Mouse (Mus musculus) forebrain, embryonic 15.5 days (tissue): ENCODE data around the gene Cpn1. TPM values are rescaled to one million over a fixed set of nuclear protein-coding genes. Genes with fewer than 3 reads are reported as not detected.

Source experiments
- ATAC-seq: fragments of 200-750 bp; cut with Nextera tagmentation; replicated peaks from 2 replicates; pipeline ENCODE4 v1.8.0; 2017; ENCODE audit warnings: mild to moderate bottlenecking, moderate TSS enrichment, moderate library complexity
- H3K27ac ChIP-seq: fragments of 300-500 bp; sonication (generic); replicated peaks from 2 replicates; pipeline ENCODE4 v1.5.1; 2015; ENCODE audit warnings: mild to moderate bottlenecking, inconsistent platforms
- H3K27me3 ChIP-seq: fragments of 300-500 bp; sonication (generic); 2 replicates; pipeline ENCODE4 v1.6.1; 2015; ENCODE audit warnings: inconsistent platforms
- H3K36me3 ChIP-seq: fragments of 300-500 bp; sonication (generic); 2 replicates; pipeline ENCODE4 v1.6.1; 2015; ENCODE audit warnings: mild to moderate bottlenecking, inconsistent platforms
- H3K4me1 ChIP-seq: fragments of 300-500 bp; sonication (generic); 2 replicates; pipeline ENCODE4 v1.6.1; 2015; ENCODE audit warnings: inconsistent platforms
- H3K4me2 ChIP-seq: fragments of 300-500 bp; sonication (generic); replicated peaks from 2 replicates; pipeline ENCODE4 v1.6.1; 2015; ENCODE audit warnings: mild to moderate bottlenecking, inconsistent platforms
- H3K4me3 ChIP-seq: fragments of 300-500 bp; sonication (generic); 2 replicates; pipeline ENCODE4 v1.5.1; 2015; ENCODE audit warnings: mild to moderate bottlenecking, inconsistent platforms
- H3K9ac ChIP-seq: fragments of 300-500 bp; sonication (generic); replicated peaks from 2 replicates; pipeline ENCODE4 v1.6.1; 2015; ENCODE audit warnings: mild to moderate bottlenecking, inconsistent platforms
- H3K9me3 ChIP-seq: fragments of 300-500 bp; sonication (generic); 2 replicates; pipeline ENCODE4 v1.6.1; 2016; ENCODE audit warnings: inconsistent platforms
- WGBS: fragments of 180-500 bp; shearing (Covaris S2); methylation state at CpG from one replicate; pipeline ENCODE4 v1.1.7; 2015; ENCODE audit warnings: mixed read lengths; 5-methylcytosine and 5-hydroxymethylcytosine counted together
- polyA plus RNA-seq: library from polyadenylated mRNA; unstranded; fragments of >200 nt; fragmentation: Nextera tagmentation; extraction: Ambion mirVana; gene quantifications from 2 replicates; pipeline ENCODE4 v1.2.1, GENCODE M21; 2015

Gene Cpn1
- polyA plus RNA-seq: 0.36 and 0.38 TPM in 2 replicates

GRCm38 (mm10) chr19:43986069-43986794 lies at the start of gene Cpn1:
Gene Cpn1 (minus strand): TSS chr19:43986556.
- Histone ChIP-seq H3K4me3 (no peak within 1 kb of the TSS), H3K9ac (no peak within 1 kb of the TSS), H3K27me3 (no peaks in the 10 kb centered on the region), H3K4me1 (peaks cover 6% of the 10 kb centered on the region), H3K27ac (no peak within 1 kb of the TSS), H3K4me2 (peak within 1 kb of the TSS; percentile 22; the same call in 1 of the 2 replicates), H3K36me3 (no peaks in the 10 kb centered on the region), H3K9me3 (no peaks in the 10 kb centered on the region)
- ATAC-seq: no peak
- WGBS: 16% methylated on average over 30 of the region's 30 CpGs

- ATAC-seq: no peak
- 93% methylated on average over 5 of the region's 5 CpGs for WGBS
These were observed 47.0 kb upstream of the Cpn1 start for GRCm38 (mm10) chr19:44033396-44033795.

GRCm38 (mm10) chr19:44032046-44032744 lies 45.8 kb upstream of the Cpn1 start:
- WGBS: 93% methylated on average over 11 of the region's 11 CpGs
- Histone ChIP-seq H3K27ac (no peak overlapping the region), H3K9ac (no peak overlapping the region), H3K4me1 (no peaks in the 10 kb centered on the region), H3K36me3 (peaks cover 18% of the 10 kb centered on the region), H3K9me3 (no peaks in the 10 kb centered on the region), H3K27me3 (no peaks in the 10 kb centered on the region), H3K4me2 (no peak overlapping the region), H3K4me3 (no peak overlapping the region)
- no peak for ATAC-seq

More at GRCm38 (mm10) chr19:44033396-44033795, 47.0 kb upstream of the Cpn1 start:
- Histone ChIP-seq H3K4me1 (no peaks in the 10 kb centered on the region), H3K4me3 (no peak overlapping the region), H3K27ac (no peak overlapping the region), H3K36me3 (peaks cover 27% of the 10 kb centered on the region), H3K4me2 (no peak overlapping the region), H3K9ac (no peak overlapping the region), H3K27me3 (no peaks in the 10 kb centered on the region), H3K9me3 (no peaks in the 10 kb centered on the region)

- Histone ChIP-seq H3K9ac (no peak overlapping the region), H3K9me3 (no peaks in the 10 kb centered on the region), H3K36me3 (no peaks in the 10 kb centered on the region), H3K4me2 (no peak overlapping the region), H3K27me3 (no peaks in the 10 kb centered on the region), H3K4me3 (no peak overlapping the region), H3K27ac (no peak overlapping the region), H3K4me1 (no peaks in the 10 kb centered on the region)
- ATAC-seq: no peak
- 93% methylated on average over 5 of the region's 5 CpGs for WGBS
These were observed 43.7 kb upstream of the Cpn1 start for GRCm38 (mm10) chr19:44030024-44030423.

GRCm38 (mm10) chr19:44028972-44029371 lies 42.6 kb upstream of the Cpn1 start, which contains the start of gene Cyp2c23:
Gene Cyp2c23 (minus strand): TSS chr19:44029208.
- 70% methylated on average over 8 of the region's 8 CpGs for WGBS
- Histone ChIP-seq H3K4me1 (no peaks in the 10 kb centered on the region), H3K36me3 (no peaks in the 10 kb centered on the region), H3K4me2 (no peak within 1 kb of the TSS), H3K27me3 (no peaks in the 10 kb centered on the region), H3K9ac (no peak within 1 kb of the TSS), H3K9me3 (no peaks in the 10 kb centered on the region), H3K4me3 (no peak within 1 kb of the TSS), H3K27ac (no peak within 1 kb of the TSS)
- no peak for ATAC-seq

GRCm38 (mm10) chr19:44026956-44027530 lies 40.7 kb upstream of the Cpn1 start:
- no peaks in the 10 kb centered on the region for H3K27me3 ChIP-seq
- H3K36me3 ChIP-seq: no peaks in the 10 kb centered on the region
- H3K9me3 ChIP-seq: no peaks in the 10 kb centered on the region
- H3K4me2 ChIP-seq: no peak overlapping the region
- no peak for ATAC-seq
- no peak overlapping the region for H3K9ac ChIP-seq
- 72% methylated on average over 8 of the region's 8 CpGs for WGBS
- H3K27ac ChIP-seq: no peak overlapping the region
- H3K4me1 ChIP-seq: no peaks in the 10 kb centered on the region
- no peak overlapping the region for H3K4me3 ChIP-seq

- H3K36me3 ChIP-seq: no peaks in the 10 kb centered on the region
- no peak overlapping the region for H3K4me3 ChIP-seq
- no peak overlapping the region for H3K27ac ChIP-seq
- H3K4me2 ChIP-seq: no peak overlapping the region
- 90% methylated on average over 13 of the region's 13 CpGs for WGBS
- H3K4me1 ChIP-seq: no peaks in the 10 kb centered on the region
- H3K9me3 ChIP-seq: no peaks in the 10 kb centered on the region
- ATAC-seq: no peak
- no peak overlapping the region for H3K9ac ChIP-seq
- H3K27me3 ChIP-seq: no peaks in the 10 kb centered on the region
These were observed 38.7 kb upstream of the Cpn1 start for GRCm38 (mm10) chr19:44024921-44025585.

- Histone ChIP-seq H3K9me3 (no peaks in the 10 kb centered on the region), H3K27me3 (no peaks in the 10 kb centered on the region), H3K9ac (no peak overlapping the region), H3K4me1 (no peaks in the 10 kb centered on the region), H3K4me2 (no peak overlapping the region), H3K4me3 (no peak overlapping the region), H3K27ac (no peak overlapping the region), H3K36me3 (no peaks in the 10 kb centered on the region)
- no peak for ATAC-seq
- WGBS: 69% methylated on average over 5 of the region's 5 CpGs
These were observed 36.7 kb upstream of the Cpn1 start for GRCm38 (mm10) chr19:44023066-44023465.

GRCm38 (mm10) chr19:44021502-44021901 lies 35.1 kb upstream of the Cpn1 start:
- Histone ChIP-seq H3K4me2 (no peak overlapping the region), H3K9me3 (no peaks in the 10 kb centered on the region), H3K27me3 (no peaks in the 10 kb centered on the region), H3K36me3 (no peaks in the 10 kb centered on the region), H3K4me3 (no peak overlapping the region), H3K9ac (no peak overlapping the region), H3K27ac (no peak overlapping the region), H3K4me1 (no peaks in the 10 kb centered on the region)
- WGBS: 95% methylated on average over 4 of the region's 4 CpGs
- no peak for ATAC-seq

- no peak for ATAC-seq
- 48% methylated on average over 7 of the region's 7 CpGs for WGBS
- H3K27me3 ChIP-seq: no peaks in the 10 kb centered on the region
- no peak overlapping the region for H3K4me3 ChIP-seq
- H3K4me1 ChIP-seq: no peaks in the 10 kb centered on the region
- no peak overlapping the region for H3K27ac ChIP-seq
- H3K9ac ChIP-seq: no peak overlapping the region
- H3K36me3 ChIP-seq: no peaks in the 10 kb centered on the region
- H3K9me3 ChIP-seq: no peaks in the 10 kb centered on the region
- H3K4me2 ChIP-seq: no peak overlapping the region
These were observed 33.4 kb upstream of the Cpn1 start for GRCm38 (mm10) chr19:44019739-44020138.

GRCm38 (mm10) chr19:44013862-44014261 lies 27.5 kb upstream of the Cpn1 start:
- H3K9me3 ChIP-seq: no peaks in the 10 kb centered on the region
- no peak overlapping the region for H3K27ac ChIP-seq
- no peaks in the 10 kb centered on the region for H3K36me3 ChIP-seq
- no peak for ATAC-seq
- no peaks in the 10 kb centered on the region for H3K4me1 ChIP-seq
- H3K4me2 ChIP-seq: no peak overlapping the region
- WGBS: 91% methylated on average over 6 of the region's 6 CpGs
- H3K9ac ChIP-seq: no peak overlapping the region
- H3K27me3 ChIP-seq: no peaks in the 10 kb centered on the region
- H3K4me3 ChIP-seq: no peak overlapping the region

GRCm38 (mm10) chr19:44008784-44009183 lies 22.4 kb upstream of the Cpn1 start:
- H3K4me3 ChIP-seq: no peak overlapping the region
- no peak for ATAC-seq
- H3K36me3 ChIP-seq: no peaks in the 10 kb centered on the region
- no peak overlapping the region for H3K27ac ChIP-seq
- no peaks in the 10 kb centered on the region for H3K9me3 ChIP-seq
- H3K4me2 ChIP-seq: no peak overlapping the region
- H3K4me1 ChIP-seq: no peaks in the 10 kb centered on the region
- 59% methylated on average over 15 of the region's 15 CpGs for WGBS
- no peak overlapping the region for H3K9ac ChIP-seq
- no peaks in the 10 kb centered on the region for H3K27me3 ChIP-seq
